8 mouse cellular contexts compared by ENCODE assay signal in genomic region chr17:75440619-75441018, GRCm38 (mm10). TPM values are rescaled to one million over a fixed set of nuclear protein-coding genes. Genes with fewer than 3 reads are reported as not detected.
DNase-seq lines count a peak whose midpoint lies in the region; ATAC-seq and TF ChIP-seq lines count a peak whose summit lies in the region.

No protein-coding gene starts in this region.

- H3K9ac ChIP-seq in neural tube, embryonic 14.5 days (replicated peaks; ENCODE audit: low read depth, low read length) = no peak overlapping the region

- WGBS in lung, adult 2 months = 45% methylated on average over 7 of the region's 7 CpGs
- 25% methylated on average over 7 of the region's 7 CpGs for WGBS in neural tube, embryonic 14.5 days

- no peak for TF ChIP-seq CTCF in lung, adult 2 months (IDR thresholded peaks at IDR 0.05; ENCODE audit: insufficient read depth, low read length)

- 0 out of 2 replicates have a peak, but pooled peaks have one; percentile 11 for ATAC-seq in neural tube, embryonic 14.5 days (ENCODE audit: low read depth)

- no peaks in the 10 kb centered on the region for H3K36me3 ChIP-seq in neural tube, embryonic 14.5 days (ENCODE audit: control insufficient read depth, insufficient read depth, low read length)

- peak overlapping the region; percentile 60; the same call in 1 of the 2 replicates for H3K27ac ChIP-seq in neural tube, embryonic 14.5 days (ENCODE audit: low read depth, low read length)

- TF ChIP-seq POLR2A in lung, adult 2 months (IDR thresholded peaks at IDR 0.05; ENCODE audit: borderline replicate concordance, extremely low read depth, low read depth, low read length) = no peak

- no peaks in the 10 kb centered on the region for H3K27me3 ChIP-seq in neural tube, embryonic 14.5 days (ENCODE audit: control insufficient read depth, insufficient read depth, low read length)

- peaks cover 6% of the 10 kb centered on the region for H3K4me1 ChIP-seq in lung, adult 2 months (ENCODE audit: control insufficient read depth, insufficient read depth, low read length)
- H3K4me1 ChIP-seq in neural tube, embryonic 14.5 days (ENCODE audit: control insufficient read depth, insufficient read depth, low read length) = peaks cover 5% of the 10 kb centered on the region; the same call in 1 of the 2 replicates

- no peak overlapping the region for H3K4me3 ChIP-seq in lung, adult 2 months (replicated peaks; ENCODE audit: extremely low read depth, low read depth, low read length)
- H3K4me3 ChIP-seq in neural tube, embryonic 14.5 days (ENCODE audit: low read depth, low read length) = no peak overlapping the region

- H3K9me3 ChIP-seq in neural tube, embryonic 14.5 days (ENCODE audit: control insufficient read depth, low read length) = no peaks in the 10 kb centered on the region

- no peak overlapping the region for H3K4me2 ChIP-seq in neural tube, embryonic 14.5 days (ENCODE audit: low read depth, low read length)

- DNase-seq in embryo, embryonic 10.5 days (ENCODE audit: low spot score) = peak; percentile 19
- DNase-seq in embryo, embryonic 9.5 days (ENCODE audit: extremely low spot score) = no peak
- DNase-seq in lung, adult 18-20 months = peak; percentile 9 to 30
- no peak for DNase-seq in lung, adult 2 months
- peak; percentile 59 for DNase-seq in kidney, postnatal 14 days
- no peak for DNase-seq in layer of hippocampus, postnatal 14 days (ENCODE audit: low spot score in 2 of 2)
- no peak for DNase-seq in thymus, adult 18-20 months

RNA-seq across cellular contexts. Expression of gene Rasgrp3, which starts 4.9 kb away (rescaled TPM):
- 14.5 and 27.0 TPM in 2 replicates for polyA plus RNA-seq in lung, adult 2 months (2012; rRNA removed)
- 4.7 and 8.9 TPM in 2 replicates for polyA plus RNA-seq in neural tube, embryonic 14.5 days (2014; fragmentation: Nextera tagmentation; extraction: Ambion mirVana)
- total RNA-seq in layer of hippocampus, postnatal 14 days (2021) = 10 to 100 TPM; 11.4 to 11.7 TPM

Comparison
In these comparisons a context has a peak if more than half of its experiments do, and no peak if none do; other contexts are left out.
1. DNase-seq: peak in embryo, embryonic 10.5 days (single experiment), lung, adult 18-20 months (2 of 2) and kidney, postnatal 14 days (single experiment); none in embryo, embryonic 9.5 days (single experiment), lung, adult 2 months (single experiment), layer of hippocampus, postnatal 14 days (0 of 2) and thymus, adult 18-20 months (0 of 2).